Mouse (Mus musculus) liver, embryonic 12.5 days (tissue): ENCODE measurements around the gene Ctdspl. TPM values are rescaled to one million over a fixed set of nuclear protein-coding genes. Genes with fewer than 3 reads are reported as not detected.
A peak's percentile ranks its signal among the peaks of the same experiment; 100 is the strongest.

Experiments used
- ATAC-seq: fragments of 200-750 bp; cut with Nextera tagmentation; 2 replicates; pipeline ENCODE4 v1.8.0; 2017; ENCODE audit warnings: moderate number of reproducible peaks, mild to moderate bottlenecking, moderate library complexity
- H3K27ac ChIP-seq: fragments of 300-500 bp; sonication (generic); 2 replicates; pipeline ENCODE4 v1.5.1; 2016; ENCODE audit warnings: mild to moderate bottlenecking
- H3K27me3 ChIP-seq: fragments of 300-500 bp; sonication (generic); replicated peaks from 2 replicates; pipeline ENCODE4 v1.6.1; 2016; ENCODE audit warnings: mild to moderate bottlenecking, moderate library complexity
- H3K36me3 ChIP-seq: fragments of 300-500 bp; sonication (generic); 2 replicates; pipeline ENCODE4 v1.6.1; 2016; ENCODE audit warnings: mild to moderate bottlenecking, moderate library complexity
- H3K4me1 ChIP-seq: fragments of 300-500 bp; sonication (generic); 2 replicates; pipeline ENCODE4 v1.6.1; 2016
- H3K4me2 ChIP-seq: fragments of 300-500 bp; sonication (generic); 2 replicates; pipeline ENCODE4 v1.6.1; 2016; ENCODE audit warnings: mild to moderate bottlenecking, moderate library complexity
- H3K4me3 ChIP-seq: fragments of 300-500 bp; sonication (generic); 2 replicates; pipeline ENCODE4 v1.5.1; 2016; ENCODE audit warnings: mild to moderate bottlenecking, moderate library complexity
- H3K9ac ChIP-seq: fragments of 300-500 bp; sonication (generic); 2 replicates; pipeline ENCODE4 v1.6.1; 2016; ENCODE audit warnings: mild to moderate bottlenecking, moderate library complexity
- H3K9me3 ChIP-seq: fragments of 300-500 bp; sonication (generic); replicated peaks from 2 replicates; pipeline ENCODE4 v1.6.1; 2016; ENCODE audit warnings: mild to moderate bottlenecking, moderate library complexity
- WGBS: fragments of 180-500 bp; shearing (Covaris S2); methylation state at CpG from one replicate; pipeline ENCODE4 v1.1.7; 2016; ENCODE audit not compliant: insufficient replicate concordance; 5-methylcytosine and 5-hydroxymethylcytosine counted together
- polyA plus RNA-seq: library from polyadenylated mRNA; unstranded; fragments of >200 nt; fragmentation: Nextera tagmentation; extraction: Ambion mirVana; gene quantifications from 2 replicates; pipeline ENCODE4 v1.2.1, GENCODE M21; 2016

The Ctdspl gene
- polyA plus RNA-seq, 1 experiment from 2014 or later, result 4.4 TPM

- Histone ChIP-seq H3K27ac (no peak overlapping the region), H3K4me1 (0 out of 2 replicates have a peak, but pooled peaks cover 6% of the 10 kb centered on the region), H3K36me3 (peaks cover 3% of the 10 kb centered on the region; the same call in 1 of the 2 replicates), H3K4me2 (no peak overlapping the region), H3K27me3 (no peaks in the 10 kb centered on the region), H3K9me3 (no peaks in the 10 kb centered on the region), H3K9ac (no peak overlapping the region), H3K4me3 (no peak overlapping the region)
- WGBS, result 68% methylated on average over 6 of the region's 6 CpGs
- ATAC-seq, result no peak
Measured at GRCm38 (mm10) chr9:119025263-119025662, 99.0 kb downstream of the Ctdspl start.

GRCm38 (mm10) chr9:119025832-119026331 is 99.6 kb downstream of the Ctdspl start:
- Histone ChIP-seq H3K36me3 (0 out of 2 replicates have a peak, but pooled peaks cover 3% of the 10 kb centered on the region), H3K4me3 (no peak overlapping the region), H3K4me1 (0 out of 2 replicates have a peak, but pooled peaks cover 6% of the 10 kb centered on the region), H3K27me3 (no peaks in the 10 kb centered on the region), H3K4me2 (no peak overlapping the region), H3K27ac (no peak overlapping the region), H3K9me3 (no peaks in the 10 kb centered on the region), H3K9ac (no peak overlapping the region)
- ATAC-seq, result no peak
- 78% methylated on average over 7 of the region's 7 CpGs for WGBS

- Histone ChIP-seq H3K36me3 (peaks cover 14% of the 10 kb centered on the region), H3K27ac (no peak overlapping the region), H3K27me3 (no peaks in the 10 kb centered on the region), H3K4me3 (no peak overlapping the region), H3K4me1 (0 out of 2 replicates have a peak, but pooled peaks cover 6% of the 10 kb centered on the region), H3K9ac (no peak overlapping the region), H3K9me3 (no peaks in the 10 kb centered on the region), H3K4me2 (no peak overlapping the region)
- 73% methylated on average over 7 of the region's 7 CpGs for WGBS
- ATAC-seq, result no peak
Measured at GRCm38 (mm10) chr9:119027337-119027736, 101.1 kb downstream of the Ctdspl start.

GRCm38 (mm10) chr9:119028226-119029195 is 102.3 kb downstream of the Ctdspl start:
- no peak overlapping the region for H3K4me2 ChIP-seq
- WGBS, result 83% methylated on average over 27 of the region's 27 CpGs
- H3K9me3 ChIP-seq, result no peaks in the 10 kb centered on the region
- H3K4me3 ChIP-seq, result no peak overlapping the region
- H3K4me1 ChIP-seq, result 0 out of 2 replicates have a peak, but pooled peaks cover 6% of the 10 kb centered on the region
- peaks cover 19% of the 10 kb centered on the region for H3K36me3 ChIP-seq
- no peak for ATAC-seq
- no peak overlapping the region for H3K27ac ChIP-seq
- no peaks in the 10 kb centered on the region for H3K27me3 ChIP-seq
- H3K9ac ChIP-seq, result no peak overlapping the region

- Histone ChIP-seq H3K4me1 (no peaks in the 10 kb centered on the region), H3K36me3 (peaks cover 30% of the 10 kb centered on the region), H3K27ac (no peak overlapping the region), H3K9me3 (no peaks in the 10 kb centered on the region), H3K4me3 (no peak overlapping the region), H3K4me2 (no peak overlapping the region), H3K9ac (no peak overlapping the region), H3K27me3 (no peaks in the 10 kb centered on the region)
- WGBS, result 53% methylated on average over 7 of the region's 7 CpGs
- peak; percentile 47; the same call in 1 of the 2 replicates for ATAC-seq
Measured at GRCm38 (mm10) chr9:119029568-119029967, 103.3 kb downstream of the Ctdspl start.

- Histone ChIP-seq H3K9ac (no peak overlapping the region), H3K27ac (no peak overlapping the region), H3K27me3 (no peaks in the 10 kb centered on the region), H3K4me1 (no peaks in the 10 kb centered on the region), H3K9me3 (no peaks in the 10 kb centered on the region), H3K4me2 (no peak overlapping the region), H3K36me3 (peaks cover 30% of the 10 kb centered on the region), H3K4me3 (no peak overlapping the region)
- no peak for ATAC-seq
- WGBS, result 71% methylated on average over 4 of the region's 4 CpGs
Measured at GRCm38 (mm10) chr9:119031038-119031437, 104.8 kb downstream of the Ctdspl start.

- ATAC-seq, result no peak
- H3K27me3 ChIP-seq, result no peaks in the 10 kb centered on the region
- no peak overlapping the region for H3K27ac ChIP-seq
- no peaks in the 10 kb centered on the region for H3K9me3 ChIP-seq
- no peaks in the 10 kb centered on the region for H3K4me1 ChIP-seq
- whole genome bisulfite sequencing, result 85% methylated on average over 14 of the region's 14 CpGs
- no peak overlapping the region for H3K4me2 ChIP-seq
- H3K4me3 ChIP-seq, result no peak overlapping the region
- peaks cover 30% of the 10 kb centered on the region for H3K36me3 ChIP-seq
- no peak overlapping the region for H3K9ac ChIP-seq
Measured at GRCm38 (mm10) chr9:119031772-119032171, 105.5 kb downstream of the Ctdspl start.

- Histone ChIP-seq H3K4me1 (no peaks in the 10 kb centered on the region), H3K9me3 (no peaks in the 10 kb centered on the region), H3K4me2 (no peak overlapping the region), H3K27ac (no peak overlapping the region), H3K4me3 (no peak overlapping the region), H3K27me3 (no peaks in the 10 kb centered on the region), H3K36me3 (peaks cover 30% of the 10 kb centered on the region), H3K9ac (no peak overlapping the region)
- no peak for ATAC-seq
- 79% methylated on average over 9 of the region's 9 CpGs for WGBS
Measured at GRCm38 (mm10) chr9:119032538-119032937, 106.3 kb downstream of the Ctdspl start.

GRCm38 (mm10) chr9:119033111-119033921 is 107.1 kb downstream of the Ctdspl start:
- no peak overlapping the region for H3K27ac ChIP-seq
- WGBS, result 81% methylated on average over 19 of the region's 19 CpGs
- H3K27me3 ChIP-seq, result no peaks in the 10 kb centered on the region
- H3K4me3 ChIP-seq, result no peak overlapping the region
- ATAC-seq, result no peak
- H3K4me1 ChIP-seq, result peaks cover 2% of the 10 kb centered on the region; the same call in 1 of the 2 replicates
- peaks cover 35% of the 10 kb centered on the region for H3K36me3 ChIP-seq
- no peak overlapping the region for H3K4me2 ChIP-seq
- no peaks in the 10 kb centered on the region for H3K9me3 ChIP-seq
- no peak overlapping the region for H3K9ac ChIP-seq

GRCm38 (mm10) chr9:119034069-119034468 is 107.8 kb downstream of the Ctdspl start:
- no peak for ATAC-seq

GRCm38 (mm10) chr9:119034676-119035665 is 108.7 kb downstream of the Ctdspl start:
- ATAC-seq, result no peak
- H3K4me2 ChIP-seq, result no peak overlapping the region
- H3K4me1 ChIP-seq, result peaks cover 7% of the 10 kb centered on the region; the same call in 1 of the 2 replicates
- H3K27me3 ChIP-seq, result no peaks in the 10 kb centered on the region
- H3K9ac ChIP-seq, result no peak overlapping the region
- no peaks in the 10 kb centered on the region for H3K9me3 ChIP-seq
- H3K36me3 ChIP-seq, result peaks cover 35% of the 10 kb centered on the region
- H3K4me3 ChIP-seq, result no peak overlapping the region
- 77% methylated on average over 29 of the region's 29 CpGs for WGBS
- H3K27ac ChIP-seq, result no peak overlapping the region

More at GRCm38 (mm10) chr9:119034069-119034468, 107.8 kb downstream of the Ctdspl start:
- peaks cover 7% of the 10 kb centered on the region; the same call in 1 of the 2 replicates for H3K4me1 ChIP-seq
- no peak overlapping the region for H3K4me2 ChIP-seq
- peaks cover 35% of the 10 kb centered on the region for H3K36me3 ChIP-seq
- H3K9ac ChIP-seq, result no peak overlapping the region
- H3K4me3 ChIP-seq, result no peak overlapping the region
- H3K9me3 ChIP-seq, result no peaks in the 10 kb centered on the region
- no peak overlapping the region for H3K27ac ChIP-seq
- WGBS, result 84% methylated on average over 8 of the region's 8 CpGs
- no peaks in the 10 kb centered on the region for H3K27me3 ChIP-seq
